Mouse (Mus musculus): ENCODE data around the gene Cacna2d4.
A peak's percentile ranks its signal among the peaks of the same experiment; 100 is the strongest.
"Not testable (repeated sequence)": the region's sequence is repeated elsewhere in the genome, so short reads cannot be mapped to it uniquely, and the experiment has no call there.

Gene Cacna2d4

GRCm38 (mm10) chr6:119236241-119236640 lies at the start of gene Cacna2d4:
Gene Cacna2d4, plus strand, starts transcription at chr6:119236526.
- DNase-seq, result no peak

- no peak for DNase-seq
Observed at GRCm38 (mm10) chr6:119186658-119187057, 49.7 kb upstream of the Cacna2d4 start.

- DNase-seq, result no peak
Observed at GRCm38 (mm10) chr6:119187631-119188030, 48.7 kb upstream of the Cacna2d4 start.

- DNase-seq, result no peak
Observed at GRCm38 (mm10) chr6:119191478-119191877, 44.8 kb upstream of the Cacna2d4 start.

- no peak for DNase-seq
Observed at GRCm38 (mm10) chr6:119193571-119194154, 42.7 kb upstream of the Cacna2d4 start.

- no peak for DNase-seq
Observed at GRCm38 (mm10) chr6:119194161-119194560, 42.2 kb upstream of the Cacna2d4 start.

- no peak for DNase-seq
Observed at GRCm38 (mm10) chr6:119194601-119195000, 41.7 kb upstream of the Cacna2d4 start.

- DNase-seq, result no peak
Observed at GRCm38 (mm10) chr6:119196382-119197305, 39.7 kb upstream of the Cacna2d4 start, which contains the start of gene Cacna1c. Gene Cacna1c, minus strand, starts transcription at chr6:119196418.

- no peak for DNase-seq
Observed at GRCm38 (mm10) chr6:119198534-119199273, 37.6 kb upstream of the Cacna2d4 start.

GRCm38 (mm10) chr6:119199274-119199879 lies 36.9 kb upstream of the Cacna2d4 start:
- DNase-seq, result no peak

- DNase-seq, result no peak
Observed at GRCm38 (mm10) chr6:119200362-119200761, 36.0 kb upstream of the Cacna2d4 start.

GRCm38 (mm10) chr6:119201575-119201974 lies 34.8 kb upstream of the Cacna2d4 start:
- no peak for DNase-seq

GRCm38 (mm10) chr6:119204286-119204685 lies 32.0 kb upstream of the Cacna2d4 start:
- DNase-seq, result no peak

- no peak for DNase-seq
Observed at GRCm38 (mm10) chr6:119204915-119205314, 31.4 kb upstream of the Cacna2d4 start.

GRCm38 (mm10) chr6:119206006-119206405 lies 30.3 kb upstream of the Cacna2d4 start:
- DNase-seq, result not testable (repeated sequence)

- no peak for DNase-seq
Observed at GRCm38 (mm10) chr6:119213375-119213774, 23.0 kb upstream of the Cacna2d4 start.

- DNase-seq, result no peak
Observed at GRCm38 (mm10) chr6:119214190-119214589, 22.1 kb upstream of the Cacna2d4 start.

- no peak for DNase-seq
Observed at GRCm38 (mm10) chr6:119215040-119215613, 21.2 kb upstream of the Cacna2d4 start.

GRCm38 (mm10) chr6:119217661-119218060 lies 18.7 kb upstream of the Cacna2d4 start:
- DNase-seq, result no peak

GRCm38 (mm10) chr6:119218591-119218990 lies 17.7 kb upstream of the Cacna2d4 start:
- no peak for DNase-seq

GRCm38 (mm10) chr6:119219237-119219870 lies 17.0 kb upstream of the Cacna2d4 start:
- no peak for DNase-seq

- DNase-seq, result peak; percentile 26 to 54
Observed at GRCm38 (mm10) chr6:119220297-119220696, 16.0 kb upstream of the Cacna2d4 start.
